Mouse (Mus musculus): ENCODE measurements around the gene Atp6v0d1.

GRCm38 (mm10) chr8:105533439-105533838, 32.4 kb downstream of the Atp6v0d1 start:
- TF ChIP-seq CTCF (IDR thresholded peaks at IDR 0.05; ENCODE audit: low read depth) (no peak), EP300 (IDR thresholded peaks at IDR 0.05; ENCODE audit: low read depth) (no peak)
